13 mouse cellular contexts compared by ENCODE assay signal in genomic region chr7:110245128-110245527, GRCm38 (mm10). TPM values are rescaled to one million over a fixed set of nuclear protein-coding genes. Genes with fewer than 3 reads are reported as not detected.
A peak's percentile ranks its signal among the peaks of the same experiment; 100 is the strongest.
DNase-seq lines count a peak whose midpoint lies in the region; ATAC-seq and TF ChIP-seq lines count a peak whose summit lies in the region.
"Had no signal": no experiment of that assay in that cellular context is flagged by ENCODE, and none has a peak within 500 bp of the region (broad histone marks: within the 10 kb centered on the region; RNA-seq: fewer than 3 reads in every experiment).

No protein-coding gene starts in this region.

- no peak for TF ChIP-seq EP300 in lung, postnatal 0 days (IDR thresholded peaks at IDR 0.05)

- H3K27ac ChIP-seq in heart, embryonic 14.5 days (replicated peaks in 1 of 2; ENCODE audit: control insufficient read depth in 1 of 2, insufficient read depth in 1 of 2, low read depth in 2 of 2, low read length in 2 of 2): peak overlapping the region; percentile 68 to 78
- no peak overlapping the region for H3K27ac ChIP-seq in limb, embryonic 10.5 days
- no peak overlapping the region for H3K27ac ChIP-seq in midbrain, embryonic 11.5 days (ENCODE audit: low read depth, low read length)
- H3K27ac ChIP-seq in lung, postnatal 0 days (ENCODE audit: low read length): no peak overlapping the region
- H3K27ac ChIP-seq: limb, embryonic 12.5 days; stomach, postnatal 0 days had no signal

- peak; percentile 45 for DNase-seq in testis, postnatal 10 days (ENCODE audit: low spot score)
- no peak for DNase-seq in testis, postnatal 14 days (ENCODE audit: low spot score)
- DNase-seq in gastrocnemius, postnatal 36 days: peak; percentile 38 to 51
- DNase-seq in limb, embryonic 10.5 days (ENCODE audit: low spot score): no peak
- no peak for DNase-seq in midbrain, embryonic 11.5 days (ENCODE audit: low spot score, missing footprints)
- DNase-seq in lung, postnatal 0 days (ENCODE audit: low spot score): no peak
- DNase-seq: adrenal gland, adult 8-10 months; layer of hippocampus, postnatal 36 days; liver, postnatal 0 days had no signal

- H3K9ac ChIP-seq in heart, embryonic 14.5 days (ENCODE audit: low read length): no peak overlapping the region; the same call in 1 of the 2 replicates
- H3K9ac ChIP-seq in midbrain, embryonic 11.5 days (ENCODE audit: low read length): no peak overlapping the region
- no peak overlapping the region for H3K9ac ChIP-seq in lung, postnatal 0 days (replicated peaks; ENCODE audit: low read depth)
- H3K9ac ChIP-seq: limb, embryonic 12.5 days; liver, postnatal 0 days had no signal

- 0 out of 2 replicates have a peak, but pooled peaks have one; percentile 77 for ATAC-seq in heart, embryonic 14.5 days (ENCODE audit: insufficient number of reproducible peaks, insufficient read depth, low FRiP score, low read depth)
- ATAC-seq in midbrain, embryonic 11.5 days (ENCODE audit: low FRiP score): no peak
- no peak for ATAC-seq in lung, postnatal 0 days
- ATAC-seq: inflammation-experienced regulatory T-cells, adult 6 months; liver, postnatal 0 days had no signal

- peaks cover 8% of the 10 kb centered on the region; the same call in 1 of the 2 replicates for H3K36me3 ChIP-seq in heart, embryonic 14.5 days (ENCODE audit: control insufficient read depth, insufficient read depth, low read length)
- H3K36me3 ChIP-seq in limb, embryonic 10.5 days: peaks cover 29% of the 10 kb centered on the region
- H3K36me3 ChIP-seq in midbrain, embryonic 11.5 days (ENCODE audit: control insufficient read depth, insufficient read depth, low read length): no peaks in the 10 kb centered on the region; the same call in 1 of the 2 replicates
- H3K36me3 ChIP-seq in lung, postnatal 0 days (ENCODE audit: insufficient read depth, low read length): no peaks in the 10 kb centered on the region; the same call in 1 of the 2 replicates

- H3K4me3 ChIP-seq in heart, embryonic 14.5 days (ENCODE audit: control insufficient read depth in 1 of 2, insufficient read depth in 1 of 2, low read depth in 1 of 2, low read length in 2 of 2): no peak overlapping the region
- H3K4me3 ChIP-seq in limb, embryonic 10.5 days: no peak overlapping the region
- H3K4me3 ChIP-seq in midbrain, embryonic 11.5 days (ENCODE audit: low read depth, low read length): no peak overlapping the region
- no peak overlapping the region for H3K4me3 ChIP-seq in lung, postnatal 0 days (ENCODE audit: low read depth, low read length)
- H3K4me3 ChIP-seq: limb, embryonic 12.5 days had no signal

- H3K4me2 ChIP-seq in heart, embryonic 14.5 days (ENCODE audit: low read length): peak overlapping the region; percentile 35
- H3K4me2 ChIP-seq in midbrain, embryonic 11.5 days: no peak overlapping the region
- no peak overlapping the region for H3K4me2 ChIP-seq in lung, postnatal 0 days (replicated peaks; ENCODE audit: low read depth, low read length)
- H3K4me2 ChIP-seq: limb, embryonic 12.5 days had no signal

- no peaks in the 10 kb centered on the region for H3K9me3 ChIP-seq in heart, embryonic 14.5 days (ENCODE audit: control insufficient read depth, low read length)
- no peaks in the 10 kb centered on the region for H3K9me3 ChIP-seq in limb, embryonic 10.5 days (replicated peaks)
- H3K9me3 ChIP-seq in midbrain, embryonic 11.5 days (ENCODE audit: control insufficient read depth, low read length): no peaks in the 10 kb centered on the region
- no peaks in the 10 kb centered on the region for H3K9me3 ChIP-seq in lung, postnatal 0 days (ENCODE audit: low read length)
- H3K9me3 ChIP-seq: limb, embryonic 12.5 days had no signal

- H3K4me1 ChIP-seq in heart, embryonic 14.5 days (ENCODE audit: control insufficient read depth in 2 of 2, insufficient read depth in 2 of 2, low read length in 2 of 2): peaks cover 13 to 24% of the 10 kb centered on the region in 2 experiments
- H3K4me1 ChIP-seq in limb, embryonic 10.5 days: no peaks in the 10 kb centered on the region
- no peaks in the 10 kb centered on the region for H3K4me1 ChIP-seq in midbrain, embryonic 11.5 days (ENCODE audit: control insufficient read depth, insufficient read depth, low read length)
- peaks cover 5% of the 10 kb centered on the region; the same call in 1 of the 2 replicates for H3K4me1 ChIP-seq in lung, postnatal 0 days (ENCODE audit: insufficient read depth, low read depth, low read length)
- H3K4me1 ChIP-seq: limb, embryonic 12.5 days had no signal

- TF ChIP-seq CTCF in lung, postnatal 0 days (IDR thresholded peaks at IDR 0.05): no peak

- intact Hi-C loops in gastrocnemius, postnatal 36 days (cut with DNase I): no loop called here

- WGBS in heart, embryonic 14.5 days: 33% methylated on average over 9 of the region's 9 CpGs
- 95% methylated on average over 9 of the region's 9 CpGs for WGBS in limb, embryonic 10.5 days
- WGBS in midbrain, embryonic 11.5 days: 91% methylated on average over 9 of the region's 9 CpGs
- WGBS in lung, postnatal 0 days: 86% methylated on average over 9 of the region's 9 CpGs

- H3K27me3 ChIP-seq in heart, embryonic 14.5 days (ENCODE audit: control insufficient read depth, insufficient read depth, low read length): no peaks in the 10 kb centered on the region
- H3K27me3 ChIP-seq in limb, embryonic 10.5 days (ENCODE audit: low read depth, poor library complexity, severe bottlenecking): no peaks in the 10 kb centered on the region
- H3K27me3 ChIP-seq in midbrain, embryonic 11.5 days (ENCODE audit: control insufficient read depth, insufficient read depth, low read length): no peaks in the 10 kb centered on the region
- no peaks in the 10 kb centered on the region for H3K27me3 ChIP-seq in lung, postnatal 0 days (replicated peaks; ENCODE audit: insufficient read depth, low read length)
- H3K27me3 ChIP-seq: limb, embryonic 12.5 days had no signal

RNA-seq across cellular contexts. Expression of gene Swap70, which starts 23.6 kb away (rescaled TPM):
- 1 to 10 TPM; 4.9 to 6.8 TPM for total RNA-seq in gastrocnemius, postnatal 36 days (2021)
- polyA plus RNA-seq in heart, embryonic 14.5 days (2014; fragmentation: Nextera tagmentation; extraction: Ambion mirVana): 17.8 and 19.0 TPM in 2 replicates
- 32.8 and 34.8 TPM in 2 replicates for polyA plus RNA-seq in limb, embryonic 10.5 days (2016; fragmentation: Nextera tagmentation; extraction: Ambion mirVana)
- 15.1 and 17.2 TPM in 2 replicates for polyA plus RNA-seq in midbrain, embryonic 11.5 days (2014; fragmentation: Nextera tagmentation; extraction: Ambion mirVana)
- polyA plus RNA-seq in lung, postnatal 0 days (2015; fragmentation: Nextera tagmentation; extraction: Ambion mirVana): 38.4 and 38.9 TPM in 2 replicates

Comparison
In these comparisons a context has a peak if more than half of its experiments do, and no peak if none do; other contexts are left out.
1. DNase-seq: peak in testis, postnatal 10 days (single experiment) and gastrocnemius, postnatal 36 days (2 of 2); none in testis, postnatal 14 days (single experiment), limb, embryonic 10.5 days (single experiment), midbrain, embryonic 11.5 days (single experiment) and lung, postnatal 0 days (single experiment).
2. H3K27ac ChIP-seq: peak in heart, embryonic 14.5 days (2 of 2); none in limb, embryonic 10.5 days (single experiment), midbrain, embryonic 11.5 days (single experiment) and lung, postnatal 0 days (single experiment).